Mouse (Mus musculus): Measurements from ENCODE around the gene Spty2d1. TPM values are rescaled to one million over a fixed set of nuclear protein-coding genes. Genes with fewer than 3 reads are reported as not detected.
"Not testable (repeated sequence)": the region's sequence is repeated elsewhere in the genome, so short reads cannot be mapped to it uniquely, and the experiment has no call there.

Gene Spty2d1
- total RNA-seq (2021): 1 to 10 TPM; 4.7 to 4.8 TPM
- long read RNA-seq, experiment 1, partial matches to known transcripts: 0 of 1 reads
- long read RNA-seq, experiment 1, other reads (novel, unspliced or antisense): 1 of 1 reads
- long read RNA-seq, experiment 2: 0 reads

GRCm38 (mm10) chr7:47008168-47008993 is at the start of gene Spty2d1:
Gene Spty2d1 (minus strand): TSS chr7:47008411.
- peak; percentile 97 for DNase-seq

DNA sequence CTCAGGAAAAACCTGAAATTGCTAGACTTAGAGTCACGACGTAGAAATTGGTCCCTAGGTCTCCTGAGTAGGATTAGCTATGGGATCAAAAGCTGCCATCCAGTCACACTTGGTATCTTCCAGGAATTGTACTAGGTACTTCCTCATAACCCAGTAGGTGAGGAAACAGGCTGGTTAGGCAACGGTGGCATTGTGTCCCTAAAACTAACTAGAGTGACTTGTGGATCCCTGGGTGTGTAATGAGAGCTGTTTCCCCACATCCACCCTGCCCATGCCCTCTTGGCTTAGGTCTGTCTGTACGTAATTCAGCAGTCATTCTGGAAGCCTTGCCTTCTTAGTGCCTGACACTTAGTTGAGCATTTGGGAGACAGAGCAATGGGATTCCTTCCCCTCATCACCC is 48.1 kb upstream of the Spty2d1 start:
- DNase-seq: no peak

DNA sequence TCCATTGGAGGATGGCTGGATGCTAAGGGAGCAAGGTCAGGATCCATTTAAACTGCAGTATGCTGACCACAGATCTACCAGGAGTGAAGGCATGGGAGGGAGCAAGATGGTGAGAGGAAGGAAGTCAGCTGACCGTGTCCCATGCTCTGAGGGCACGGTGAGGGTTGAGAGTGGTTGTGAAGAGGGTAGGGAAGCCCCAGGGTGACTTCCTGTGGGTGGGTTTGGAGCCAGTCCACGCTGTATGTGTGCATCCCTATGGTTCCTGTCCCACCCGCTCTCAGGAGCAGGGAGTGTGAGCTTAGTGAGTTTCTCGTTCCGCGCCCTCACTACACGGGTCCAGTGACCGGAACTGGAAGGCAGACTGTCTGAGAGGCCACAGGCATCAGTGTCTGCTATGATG is 47.5 kb upstream of the Spty2d1 start:
- DNase-seq: peak; percentile 12

GRCm38 (mm10) chr7:47054666-47055065 is 46.5 kb upstream of the Spty2d1 start:
- DNase-seq: peak; percentile 25

GRCm38 (mm10) chr7:47053287-47053686 is 45.1 kb upstream of the Spty2d1 start:
- no peak for DNase-seq

DNA sequence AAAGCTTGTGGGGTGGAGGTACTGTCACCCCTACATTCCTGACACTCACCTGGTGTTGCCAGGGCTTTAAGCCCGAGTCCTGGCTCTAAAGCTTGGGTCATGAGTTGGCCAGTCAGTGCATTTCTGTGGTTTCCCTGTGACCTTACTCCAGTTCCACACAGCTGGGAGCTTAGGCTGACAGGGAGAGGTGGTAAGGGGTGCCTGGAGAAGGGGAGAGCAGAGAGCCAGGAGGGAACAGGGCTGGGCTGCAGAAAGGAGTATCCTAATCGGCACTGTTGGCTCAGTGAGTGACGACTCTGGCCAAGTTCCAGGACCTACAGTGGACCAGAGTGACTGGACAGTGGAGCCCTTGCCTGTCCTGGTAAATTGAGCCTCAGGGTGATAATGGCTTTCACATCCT is 44.1 kb upstream of the Spty2d1 start:
- peak; percentile 47 for DNase-seq

GRCm38 (mm10) chr7:47051404-47052151 is 43.4 kb upstream of the Spty2d1 start:
- peak; percentile 66 for DNase-seq

- no peak for DNase-seq
Measured at GRCm38 (mm10) chr7:47050766-47051165, 42.6 kb upstream of the Spty2d1 start.

DNA sequence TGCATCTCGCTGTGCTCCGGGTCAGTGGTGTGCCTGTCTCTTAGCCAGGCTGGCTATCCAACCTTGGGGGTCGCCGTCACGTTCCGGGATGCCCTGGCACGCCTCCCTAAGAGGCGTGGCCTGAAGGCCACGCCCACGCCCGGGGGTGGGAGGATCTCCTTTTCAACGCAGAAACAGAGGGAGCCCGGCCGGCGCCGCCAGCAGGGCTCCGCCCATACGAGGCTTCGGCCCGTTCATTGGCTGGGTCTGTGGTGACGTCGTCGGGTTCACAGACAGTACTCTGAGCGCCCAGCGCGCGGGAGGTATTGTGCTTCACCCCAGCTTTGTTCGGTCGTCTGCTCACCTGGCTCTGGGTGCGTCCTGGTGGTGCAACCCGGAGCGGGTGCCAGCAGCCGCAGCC is 42.2 kb upstream of the Spty2d1 start, which contains the start of gene Tmem86a:
Tmem86a (plus strand) TSS at position 236 of the 400 bp plus-strand sequence.
- DNase-seq: peak; percentile 94

DNA sequence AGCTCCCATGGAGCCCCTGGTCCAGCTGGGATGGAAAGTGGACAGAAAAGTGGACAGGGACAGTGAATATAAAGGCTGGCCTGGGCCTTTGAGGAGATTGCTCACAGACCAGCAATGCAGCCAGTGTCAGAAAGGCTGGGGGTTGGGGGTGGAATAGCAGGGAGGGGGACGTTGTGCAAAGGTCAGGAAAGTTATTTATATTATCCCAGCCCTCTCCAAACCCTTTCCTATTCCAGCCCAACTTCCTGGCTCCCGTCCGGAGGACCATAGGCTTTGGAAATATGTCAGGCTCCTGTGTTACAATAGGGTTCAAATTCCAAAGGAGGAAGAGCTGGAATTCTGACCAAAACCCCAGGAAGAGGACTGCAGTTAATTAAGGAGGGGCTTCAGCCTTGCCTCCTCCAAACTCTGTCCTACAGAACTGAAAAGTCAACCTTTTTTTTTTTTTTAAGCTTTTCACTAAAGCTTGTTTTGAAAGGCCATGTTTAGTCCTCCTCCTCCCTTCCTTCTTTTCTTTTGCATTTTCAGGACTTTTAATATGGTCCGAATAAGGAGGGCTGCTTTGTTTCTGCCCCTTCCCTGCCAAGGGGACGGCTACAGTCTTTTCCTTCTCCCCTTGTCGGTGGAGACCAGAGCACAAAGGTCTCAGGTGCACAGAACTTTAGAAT is 34.7 kb upstream of the Spty2d1 start:
- DNase-seq: no peak

DNA sequence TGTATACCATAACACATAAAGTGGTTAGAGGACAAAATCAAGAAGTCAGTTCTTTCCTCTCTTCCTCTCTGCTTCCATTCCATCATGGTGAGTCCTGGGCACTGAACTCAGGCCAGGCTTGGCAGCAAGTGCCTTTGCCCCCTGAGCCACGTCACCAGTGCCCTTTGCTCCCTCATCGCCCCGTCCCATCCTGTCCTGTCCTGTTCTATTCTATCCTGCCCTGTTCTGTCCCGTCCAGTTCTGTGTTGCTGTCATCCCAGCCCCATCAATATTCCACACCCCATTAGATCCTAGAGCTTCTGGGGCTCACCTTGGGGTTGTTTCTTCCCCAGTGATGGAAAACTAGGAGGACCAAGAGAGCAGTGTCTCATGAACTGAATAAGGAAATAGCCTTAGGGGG is 33.9 kb upstream of the Spty2d1 start:
- DNase-seq: no peak

DNA sequence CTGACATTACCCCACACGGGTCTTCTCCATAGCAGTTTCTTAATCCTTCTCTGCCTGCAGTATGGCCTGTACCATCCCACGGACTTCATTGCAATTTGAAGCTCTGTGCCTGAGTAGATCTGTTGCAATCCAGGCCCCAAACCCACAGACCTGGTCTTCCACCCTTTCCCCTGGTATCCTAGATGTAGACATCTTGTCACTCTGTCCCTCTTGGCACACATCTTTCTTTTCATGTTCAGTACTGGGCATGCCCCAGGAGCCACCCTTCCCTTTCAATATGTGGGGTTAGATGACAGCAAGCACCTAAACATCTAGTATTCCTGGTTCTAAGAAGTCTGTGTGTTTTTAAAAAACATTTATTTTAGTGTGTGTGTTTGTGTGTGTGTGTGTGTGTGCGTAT is 33.5 kb upstream of the Spty2d1 start:
- DNase-seq: no peak

DNA sequence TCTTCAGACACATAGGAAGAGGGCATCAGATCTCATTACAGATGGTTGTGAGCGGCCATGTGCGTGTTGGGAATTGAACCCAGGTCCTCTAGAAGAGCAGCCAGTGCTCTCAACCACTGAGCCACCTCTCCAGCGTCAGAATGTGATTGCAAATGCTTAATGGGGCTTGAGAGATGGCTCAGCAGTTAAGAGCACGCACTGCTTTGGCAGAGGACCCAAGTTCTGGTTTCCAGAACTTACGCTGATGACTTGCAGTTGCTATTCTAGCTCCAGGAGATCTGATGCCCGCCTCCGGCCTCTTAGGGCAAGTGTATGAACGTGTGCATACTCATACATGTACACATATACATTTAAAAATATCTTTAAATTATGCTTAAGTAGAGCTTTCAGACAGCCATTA is 27.2 kb upstream of the Spty2d1 start:
- DNase-seq: no peak

GRCm38 (mm10) chr7:47034785-47035384 is 26.7 kb upstream of the Spty2d1 start:
- DNase-seq: no peak

DNA sequence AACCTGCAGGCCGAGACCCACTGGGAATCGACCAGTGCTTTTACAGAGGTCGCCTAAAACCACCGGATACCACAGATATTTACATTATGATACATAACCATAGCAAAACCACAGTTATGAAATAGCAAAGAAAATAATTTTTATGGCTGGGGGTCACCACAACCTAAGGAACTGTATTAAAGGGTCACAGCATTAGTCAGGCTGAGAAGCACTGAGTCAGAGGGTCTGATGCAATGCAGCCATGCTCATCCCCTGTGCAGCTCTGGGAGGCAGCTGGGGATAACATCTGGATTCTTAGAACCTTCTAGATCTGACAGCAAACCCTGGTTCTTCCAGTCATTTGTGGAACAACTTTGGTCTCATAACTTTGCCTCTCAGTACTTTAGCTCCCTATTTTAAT is 23.2 kb upstream of the Spty2d1 start:
- no peak for DNase-seq

DNA sequence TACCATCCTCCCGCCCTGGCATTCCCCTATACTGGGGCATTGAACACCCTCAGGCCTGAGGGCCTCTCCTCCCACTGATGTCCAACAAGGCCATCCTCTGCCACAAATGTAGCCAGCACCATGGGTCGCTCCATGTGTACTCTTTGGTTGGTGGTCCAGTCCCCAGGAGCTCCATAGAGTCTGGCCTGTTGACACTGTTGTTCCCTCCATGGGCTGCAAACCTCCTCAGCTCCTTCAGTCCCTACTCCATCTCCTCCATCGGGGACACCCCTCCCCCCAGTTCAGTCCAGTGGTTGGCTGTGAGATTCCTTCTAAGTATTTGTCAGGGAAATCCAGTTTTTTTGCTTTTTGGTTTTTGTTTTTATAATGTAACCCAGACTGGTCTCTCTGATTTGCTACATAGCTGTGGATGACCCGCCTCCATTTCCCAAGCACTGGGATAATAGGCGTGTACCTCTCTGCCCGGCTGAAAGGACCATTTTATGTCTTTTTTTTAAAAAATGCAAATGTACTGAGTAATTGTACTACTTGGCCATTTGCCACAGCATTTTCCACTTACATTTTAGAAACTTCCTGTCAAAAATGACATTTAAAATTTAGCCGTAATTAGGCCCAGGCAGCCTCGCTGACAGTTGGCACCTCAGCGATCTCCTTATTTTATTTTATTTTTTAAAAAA is 22.4 kb upstream of the Spty2d1 start:
- no peak for DNase-seq

DNA sequence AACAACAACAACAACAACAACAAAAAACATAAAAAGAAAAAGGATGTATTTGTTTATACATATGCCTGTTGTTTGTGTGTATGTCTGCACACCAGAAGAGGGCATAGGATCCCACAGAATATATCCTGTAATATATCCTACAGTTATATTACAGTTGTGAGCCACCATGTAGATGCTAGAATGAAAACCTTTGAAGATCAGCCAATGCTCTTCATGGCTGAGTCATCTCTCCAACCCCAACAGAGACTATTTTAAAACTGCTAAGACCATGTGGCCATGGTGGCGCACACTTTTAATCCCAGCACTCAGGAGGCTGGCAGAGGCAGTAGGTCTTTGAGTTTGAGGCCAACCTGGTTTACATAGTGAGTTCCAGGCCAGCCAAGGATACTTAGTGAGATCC is 19.3 kb upstream of the Spty2d1 start:
- no peak for DNase-seq

DNA sequence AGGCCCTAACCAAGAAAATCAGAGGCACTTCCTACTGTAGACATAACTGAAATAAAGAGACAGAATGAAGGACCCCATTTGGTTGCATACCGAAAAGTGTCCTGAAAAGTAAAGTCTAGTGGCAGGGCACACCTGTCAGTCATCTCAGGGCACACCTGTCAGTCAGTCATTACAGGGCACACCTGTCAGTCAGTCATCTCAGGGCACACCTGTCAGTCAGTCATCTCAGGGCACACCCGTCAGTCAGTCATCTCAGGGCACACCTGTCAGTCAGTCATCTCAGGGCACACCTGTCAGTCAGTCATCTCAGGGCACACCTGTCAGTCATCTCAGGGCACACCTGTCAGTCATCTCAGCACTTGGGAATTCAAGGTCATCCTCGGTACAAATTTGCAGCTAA is 18.7 kb upstream of the Spty2d1 start:
- DNase-seq: not testable (repeated sequence)

DNA sequence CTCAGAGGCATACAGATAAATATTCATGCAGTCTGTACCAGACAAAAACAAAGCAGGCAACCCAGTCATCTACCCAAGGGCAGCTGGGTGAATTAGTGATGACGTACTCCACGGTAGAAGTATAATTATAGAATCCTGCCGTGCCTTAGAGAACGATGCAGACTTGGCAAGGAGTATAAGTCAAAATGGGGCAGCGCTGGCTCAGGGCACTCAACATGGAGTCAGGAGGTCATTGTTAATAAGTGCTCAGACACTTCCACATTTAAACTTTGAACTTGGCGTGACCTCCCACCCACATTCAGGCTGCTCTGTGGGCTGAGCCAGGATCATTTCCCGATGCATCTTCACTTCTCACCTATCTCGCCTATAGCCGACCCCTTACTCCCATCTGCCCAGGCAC is 17.2 kb upstream of the Spty2d1 start:
- no peak for DNase-seq

DNA sequence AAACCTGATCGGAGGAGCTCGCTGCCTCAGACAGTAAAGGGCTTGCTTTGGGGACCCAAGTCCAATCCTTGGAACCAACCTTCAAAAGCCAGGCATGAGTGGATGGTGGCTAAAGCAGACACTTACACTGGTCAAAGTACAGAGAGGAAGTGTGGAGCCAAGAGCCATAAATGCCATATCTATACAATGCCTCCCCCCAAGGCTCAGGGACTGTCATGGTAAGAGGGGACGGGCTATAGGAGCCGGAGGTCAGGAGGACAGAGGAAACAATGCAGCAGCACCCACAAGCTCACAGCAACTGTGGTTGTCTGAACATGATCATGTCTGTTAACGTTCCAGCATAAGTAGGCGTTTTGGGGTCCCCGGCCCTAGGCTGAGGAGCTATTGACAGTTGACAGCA is 16.2 kb upstream of the Spty2d1 start:
- no peak for DNase-seq

- DNase-seq: peak; percentile 50
Measured at GRCm38 (mm10) chr7:47023530-47023929, 15.3 kb upstream of the Spty2d1 start.

DNA sequence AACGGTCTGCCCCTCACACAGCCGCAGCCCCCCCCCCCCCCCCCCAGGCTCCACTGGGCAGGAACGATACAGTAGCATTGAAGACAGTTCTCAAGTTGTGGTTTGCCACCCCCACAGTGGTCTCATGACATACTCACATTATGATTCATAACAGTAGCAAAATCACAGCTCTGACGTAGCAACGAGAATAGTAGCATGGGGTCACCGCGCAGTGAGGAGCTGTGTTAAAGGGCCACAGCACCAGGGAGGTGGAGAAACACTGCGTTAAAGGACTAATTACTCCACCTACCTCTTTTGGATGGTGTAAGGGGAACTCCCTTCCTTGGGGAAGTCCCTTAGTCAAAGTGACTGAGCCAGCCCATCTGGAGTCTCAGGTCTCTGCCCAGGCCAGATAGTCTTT is 14.3 kb upstream of the Spty2d1 start:
- no peak for DNase-seq

Data from gastrocnemius, postnatal 25 days (tissue).